Mouse (Mus musculus): ENCODE measurements around the gene Slamf7.

Slamf7 gene

DNA sequence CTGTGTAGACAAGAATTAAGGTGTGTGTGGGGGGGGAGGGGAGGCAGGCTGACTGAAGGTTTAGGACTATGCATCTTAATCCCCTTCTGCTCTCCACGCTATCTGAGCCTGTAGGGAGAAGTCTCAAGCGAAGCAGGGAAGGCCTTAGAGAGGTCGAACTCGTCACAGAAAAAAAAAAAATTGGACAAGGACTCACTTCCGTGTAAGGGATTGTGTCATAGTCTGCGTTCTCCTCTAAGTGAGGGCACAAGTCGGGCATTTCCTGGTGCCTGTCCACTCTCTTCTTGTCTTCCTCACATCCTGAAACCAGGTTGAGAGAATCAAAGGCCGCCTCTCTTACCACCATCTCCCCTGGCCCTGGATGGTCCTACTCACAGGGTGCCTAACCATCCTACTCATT lies 15.7 kb downstream of the Slamf7 start:
- in situ Hi-C loops (cut with MboI, MseI): no loop called here

DNA sequence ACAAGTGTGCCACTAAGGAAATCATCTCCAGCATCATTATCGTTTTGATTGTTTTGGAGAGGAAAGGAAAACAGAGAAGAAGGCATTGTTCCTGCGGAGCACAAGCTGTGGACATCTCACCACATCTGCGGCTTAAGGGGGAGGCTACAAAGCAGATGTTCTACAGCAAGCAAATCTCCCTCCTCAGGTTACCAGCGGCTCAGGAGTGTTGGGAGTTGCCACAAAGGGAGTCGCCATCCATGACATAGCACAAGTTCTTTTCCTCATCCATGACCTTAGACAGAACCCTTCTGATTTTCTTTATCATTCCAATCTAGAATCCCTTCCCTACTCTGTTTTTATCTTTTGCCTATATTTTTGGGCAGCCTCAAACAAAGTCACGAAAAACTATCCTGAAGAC lies 17.1 kb downstream of the Slamf7 start:
- in situ Hi-C loops (cut with MboI, MseI): no loop called here

DNA sequence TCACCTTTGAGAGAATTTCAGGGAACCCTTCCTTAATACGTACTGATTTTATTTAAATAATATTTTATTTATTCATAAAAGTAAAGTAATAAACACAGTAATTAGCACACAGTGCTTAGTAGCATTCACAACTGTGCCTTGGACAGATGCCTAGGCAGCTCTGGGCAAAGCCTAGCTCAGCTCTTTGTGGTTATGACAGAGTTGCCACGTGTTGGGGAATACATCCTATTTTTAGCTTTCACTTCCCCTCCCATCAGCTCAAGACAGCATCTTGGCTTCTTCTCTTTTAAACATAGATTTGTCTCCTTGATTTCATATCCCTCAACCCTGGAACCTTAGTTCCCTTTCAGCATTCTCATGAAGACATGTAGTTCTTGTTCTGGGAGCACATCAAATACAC lies 21.4 kb downstream of the Slamf7 start:
- in situ Hi-C loops (cut with MboI, MseI): no loop called here

DNA sequence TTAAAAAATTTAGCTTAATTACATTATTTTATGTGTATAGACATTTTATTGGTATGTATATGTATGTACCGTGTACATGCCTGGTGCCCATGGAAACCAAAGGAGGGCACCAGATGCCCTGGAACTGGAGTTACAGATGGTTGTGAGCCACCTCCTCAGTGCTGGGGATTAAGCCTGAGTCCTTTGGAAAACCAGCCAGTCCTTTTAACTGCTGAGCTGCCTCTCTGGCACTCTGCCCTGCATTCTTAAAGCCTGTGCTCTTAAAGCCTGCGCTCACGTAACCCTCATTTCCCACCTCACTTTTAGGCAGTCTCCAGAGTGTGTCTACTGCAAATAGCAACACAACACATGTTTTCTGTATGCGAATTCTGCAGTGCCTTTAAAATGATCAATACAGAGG lies 21.9 kb downstream of the Slamf7 start:
- in situ Hi-C loops (cut with MboI, MseI): no loop called here

DNA sequence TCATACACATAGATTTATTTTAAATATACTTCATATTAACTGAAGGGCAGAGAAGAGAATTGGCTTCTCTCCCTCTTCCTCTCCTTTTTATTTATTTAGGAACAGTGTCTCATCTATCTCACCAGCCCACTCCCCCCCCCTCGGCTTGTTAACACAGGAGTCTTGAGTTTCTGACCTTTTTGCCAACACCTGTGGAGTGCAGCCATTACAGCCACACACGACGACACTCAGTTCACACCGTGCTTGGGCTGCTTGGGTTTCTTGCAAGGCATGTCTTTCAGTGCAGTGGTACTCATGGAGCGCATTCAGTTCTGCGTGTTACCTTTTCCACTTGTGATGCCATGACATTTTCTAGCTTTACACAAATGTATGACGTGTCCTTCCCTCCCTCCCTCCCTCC lies 22.8 kb downstream of the Slamf7 start:
- in situ Hi-C loops (cut with MboI, MseI): no loop called here

DNA sequence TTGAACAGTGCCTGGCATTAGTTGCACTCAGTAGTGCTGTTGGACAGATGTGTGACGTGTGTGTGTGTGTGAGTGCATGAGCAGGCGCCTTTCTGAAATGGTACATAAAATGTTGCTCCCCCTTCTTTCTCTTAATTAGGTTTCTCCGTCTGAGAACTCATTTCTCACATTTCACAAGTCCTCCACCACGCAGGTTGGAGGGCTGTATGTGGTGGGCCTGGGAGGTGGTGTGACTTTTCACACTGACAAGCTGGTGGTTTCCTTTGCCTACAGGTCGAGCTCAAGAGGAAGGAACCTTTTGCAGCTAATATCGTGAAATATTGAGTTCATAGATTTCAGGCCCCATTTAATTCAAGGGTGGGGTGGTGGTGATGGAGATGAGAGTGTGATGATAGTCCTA lies 23.7 kb downstream of the Slamf7 start:
- in situ Hi-C loops (cut with MboI, MseI): no loop called here

DNA sequence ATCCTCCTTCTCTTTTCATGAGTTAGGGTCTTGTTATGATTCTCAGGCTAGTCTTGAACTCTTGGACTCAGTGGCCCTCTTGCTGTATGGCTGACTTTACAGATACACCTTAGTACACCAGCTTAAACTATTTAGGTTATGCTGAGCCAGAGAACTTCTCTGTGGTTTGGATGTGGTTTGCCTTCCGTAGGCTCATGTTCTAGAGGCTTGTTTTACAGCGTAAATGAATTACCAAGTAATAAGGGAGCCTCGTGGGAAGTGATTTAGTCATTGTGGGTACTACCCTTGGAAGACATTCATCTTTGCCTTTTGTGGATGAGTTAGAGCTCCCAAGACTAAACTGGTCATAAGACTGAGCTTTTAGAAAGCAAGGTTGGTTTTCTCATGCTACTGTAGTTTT lies 25.0 kb downstream of the Slamf7 start:
- in situ Hi-C loops (cut with MboI, MseI): no loop called here

DNA sequence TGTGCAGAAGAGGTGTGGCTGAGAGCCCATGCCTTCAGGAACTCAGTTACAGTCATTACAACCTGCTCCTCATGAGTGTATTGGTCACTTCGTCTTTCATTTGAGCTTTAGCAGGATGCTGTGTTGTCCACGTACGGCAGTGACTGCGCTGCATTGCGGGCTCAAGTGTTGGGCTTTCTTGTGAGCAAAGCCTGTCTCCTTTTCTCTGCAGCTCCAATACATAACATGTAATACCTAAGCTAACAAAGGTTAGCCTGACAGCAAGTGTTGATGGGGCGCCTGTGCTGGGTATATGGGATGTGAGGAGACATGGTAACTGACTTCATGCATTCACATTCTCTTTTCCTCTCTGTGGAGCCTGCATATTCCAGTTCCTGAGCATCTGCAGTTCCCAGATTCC lies 32.7 kb downstream of the Slamf7 start:
- in situ Hi-C loops (cut with MboI, MseI): no loop called here

DNA sequence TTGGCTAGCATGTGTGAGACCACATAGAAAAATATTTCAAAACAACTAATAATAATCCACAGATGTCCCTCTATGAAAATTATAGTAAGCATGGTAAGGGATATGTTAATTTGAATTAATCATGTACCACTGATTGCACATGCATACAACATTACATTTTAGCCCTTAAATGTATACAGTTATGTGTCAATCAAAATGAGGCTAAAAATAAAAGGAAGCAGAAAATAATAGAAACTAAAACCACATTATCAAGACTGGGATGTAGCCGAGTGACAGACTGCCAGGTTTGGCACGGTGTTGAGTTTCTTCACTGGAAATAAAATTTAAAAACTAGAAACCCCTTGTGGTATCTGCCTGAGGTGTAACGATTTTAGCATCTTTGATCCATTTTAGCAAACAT lies 33.2 kb downstream of the Slamf7 start:
- in situ Hi-C loops (cut with MboI, MseI): loop anchor here in 1 of 2 experiments (5.0 kb wide), 1 partner anchor 73 kb away; no protein-coding TSS in a partner anchor

DNA sequence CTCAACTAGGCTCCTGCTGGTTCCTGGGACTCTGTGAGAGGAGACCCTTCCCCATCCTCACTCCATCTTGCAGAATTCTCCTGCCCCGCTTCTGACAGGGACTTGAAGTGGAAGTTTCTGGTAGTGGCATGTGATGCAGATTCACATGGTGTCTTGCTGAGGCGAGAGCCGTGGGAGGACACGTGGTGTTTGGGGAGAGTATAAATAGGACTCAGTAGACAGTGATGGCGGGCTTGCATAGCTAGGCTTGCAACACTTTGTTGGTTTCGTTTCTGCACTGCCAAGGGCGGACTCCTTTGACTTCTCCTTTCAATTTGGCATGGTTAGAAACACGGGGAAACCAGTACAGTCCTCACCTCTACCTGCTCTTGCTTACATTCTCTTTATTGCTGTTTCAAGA lies 33.8 kb downstream of the Slamf7 start:
- in situ Hi-C loops (cut with MboI, MseI): loop anchor here in 1 of 2 experiments (5.0 kb wide), 1 partner anchor 73 kb away; no protein-coding TSS in a partner anchor

DNA sequence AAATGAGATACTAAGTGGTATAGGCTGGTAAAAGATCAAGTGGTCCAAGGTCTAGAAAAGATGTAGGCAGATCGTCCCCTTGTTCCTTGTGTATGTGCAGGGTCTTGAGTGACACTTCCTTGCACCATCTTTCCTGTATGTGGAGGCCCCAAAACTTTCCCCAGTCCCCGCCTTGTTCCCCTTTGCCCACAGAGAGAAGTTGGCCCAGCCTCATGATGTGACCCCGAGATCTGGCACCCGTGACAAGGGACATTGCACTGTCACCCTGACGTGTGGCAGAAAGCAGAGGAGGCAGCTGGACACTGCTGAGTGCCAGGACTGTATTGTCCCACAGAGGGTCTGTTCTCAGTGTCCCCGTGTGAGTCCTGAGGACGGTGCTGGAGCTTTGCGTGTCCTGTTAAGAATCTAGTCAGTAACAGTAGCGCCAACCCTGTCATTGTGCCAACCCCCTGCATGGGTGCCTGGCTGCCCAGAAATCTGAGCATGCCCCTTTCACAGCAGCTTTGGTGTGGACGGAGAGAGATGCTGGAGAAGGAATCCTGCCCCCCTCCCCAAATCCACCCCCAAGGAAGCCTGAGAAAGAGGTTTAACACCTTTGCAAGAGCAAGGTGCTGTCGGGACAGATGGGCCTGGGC lies 35.8 kb downstream of the Slamf7 start:
- in situ Hi-C loops (cut with MboI, MseI): loop anchor here in 1 of 2 experiments (5.0 kb wide), 1 partner anchor 75 kb away; no protein-coding TSS in a partner anchor

DNA sequence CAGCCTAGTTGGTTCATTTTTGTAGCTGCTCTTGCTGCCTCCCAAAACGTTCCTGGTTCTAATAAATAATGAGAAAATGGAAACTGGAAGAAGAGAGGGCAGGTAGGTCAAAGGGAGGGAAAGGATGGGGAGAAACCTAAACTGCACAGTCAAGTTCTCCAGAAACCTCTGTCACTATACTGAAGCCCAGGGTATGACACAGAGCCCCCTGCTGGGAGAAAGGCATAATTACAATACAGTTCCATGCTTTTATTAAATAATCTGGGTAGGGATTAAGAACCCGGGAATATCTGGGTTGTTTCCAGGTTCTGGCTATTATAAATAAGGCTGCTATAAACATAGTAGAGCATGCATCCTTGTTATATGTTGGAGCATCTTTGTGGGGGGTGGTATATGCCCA lies 38.9 kb downstream of the Slamf7 start:
- in situ Hi-C loops (cut with MboI, MseI): loop anchor here in 1 of 2 experiments (5.0 kb wide), 1 partner anchor 83 kb away; no protein-coding TSS in a partner anchor

DNA sequence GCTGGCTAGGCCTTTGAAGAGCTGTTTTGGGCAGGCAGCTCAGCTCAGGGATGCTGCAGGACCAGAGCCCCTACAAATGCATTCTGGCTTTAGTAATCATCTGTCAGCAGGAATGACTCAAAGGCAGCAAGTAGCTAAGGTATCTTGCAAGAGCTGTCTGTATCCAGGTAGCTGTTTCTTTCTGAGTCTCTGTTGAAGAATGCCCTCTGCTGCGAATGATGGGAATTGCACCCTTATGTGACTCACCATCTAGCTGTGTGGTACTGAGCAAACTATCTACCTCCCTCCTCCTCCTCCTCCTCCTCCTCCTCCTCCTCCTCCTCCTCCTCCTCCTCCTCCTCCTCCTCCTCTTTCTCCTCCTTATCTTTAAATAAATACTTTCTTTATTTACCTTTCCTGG lies 42.1 kb downstream of the Slamf7 start:
- in situ Hi-C loops (cut with MboI, MseI): loop anchor here in 1 of 2 experiments (5.0 kb wide), 1 partner anchor 87 kb away; no protein-coding TSS in a partner anchor

DNA sequence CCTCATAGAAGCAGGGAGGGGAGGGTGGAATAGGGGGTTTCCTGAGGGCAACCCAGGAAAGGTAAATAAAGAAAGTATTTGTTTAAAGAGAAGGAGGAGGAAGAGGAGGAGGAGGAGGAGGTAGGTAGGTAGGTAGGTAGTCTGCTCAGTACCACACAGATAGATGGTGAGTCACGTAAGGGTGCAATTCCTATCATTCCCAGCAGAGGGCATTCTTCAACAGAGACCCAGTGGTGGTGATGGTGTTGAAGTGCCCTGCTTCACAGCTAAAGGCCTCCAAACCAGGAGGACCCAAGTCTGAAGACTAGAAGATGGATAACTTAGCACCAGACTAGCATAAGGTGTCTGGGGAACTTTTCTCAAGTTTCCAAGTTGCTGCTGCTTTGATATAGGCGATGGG lies 42.8 kb downstream of the Slamf7 start:
- in situ Hi-C loops (cut with MboI, MseI): loop anchor here in 1 of 2 experiments (5.0 kb wide), 1 partner anchor 87 kb away; no protein-coding TSS in a partner anchor

DNA sequence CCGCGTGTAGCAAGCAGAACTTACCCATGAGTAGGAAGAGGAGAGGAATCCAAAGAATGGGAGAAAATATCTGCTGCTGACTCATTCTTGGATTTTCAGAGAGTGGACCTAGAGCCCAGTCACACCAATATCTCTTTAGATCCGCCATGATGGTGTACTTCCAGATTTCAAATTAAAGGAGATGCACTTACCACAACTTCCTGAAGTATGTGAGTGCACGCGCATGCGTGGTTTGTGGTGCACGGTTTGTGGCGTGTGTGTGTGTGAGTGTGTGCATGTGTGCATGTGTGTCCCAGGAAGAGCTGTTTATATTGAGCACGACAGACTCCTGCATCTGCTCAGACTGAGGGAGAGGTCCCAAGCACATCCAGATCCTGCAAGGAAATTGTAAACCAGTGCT lies 45.7 kb downstream of the Slamf7 start, which contains the start of gene Ly9:
TSS of gene Ly9 (minus strand) at position 235 of the 400 bp plus-strand sequence.
- in situ Hi-C loops (cut with MboI, MseI): no loop called here

DNA sequence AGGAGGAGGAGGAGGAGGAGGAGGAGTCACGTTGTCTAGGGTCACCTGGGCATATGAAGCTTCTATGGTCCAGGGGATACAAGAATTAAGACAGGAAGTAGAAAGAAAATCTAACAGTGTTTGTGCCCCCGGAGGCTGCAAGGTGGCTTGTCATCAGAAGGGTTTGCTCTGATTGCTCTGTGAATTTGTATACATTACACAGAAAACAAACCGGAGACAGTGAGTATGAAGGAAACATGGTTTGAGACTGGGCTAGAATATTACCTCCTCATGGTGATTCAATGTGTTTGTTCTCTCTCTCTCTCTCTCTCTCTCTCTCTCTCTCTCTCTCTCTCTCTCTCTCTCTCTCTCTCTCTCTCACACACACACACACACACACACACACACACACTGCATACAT lies 46.2 kb downstream of the Slamf7 start:
- in situ Hi-C loops (cut with MboI, MseI): no loop called here

DNA sequence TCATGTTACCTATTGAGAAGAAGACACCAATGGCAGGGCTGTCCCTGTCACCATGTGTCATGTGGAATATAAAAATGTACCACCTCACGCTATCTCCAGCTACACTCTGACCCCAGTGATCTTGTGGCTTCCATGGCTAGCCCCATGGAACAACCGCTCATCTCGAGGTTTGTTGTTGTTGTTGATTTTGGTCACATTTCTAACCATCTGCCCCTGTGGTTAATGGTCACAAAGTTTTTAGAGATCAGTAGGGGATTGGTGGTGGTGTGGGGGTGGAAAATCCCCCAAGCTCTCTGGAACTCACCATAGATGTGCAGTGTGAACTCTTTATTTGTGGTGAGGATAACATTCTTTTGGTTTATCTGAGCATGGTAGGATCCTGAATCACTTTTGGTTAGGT lies 48.1 kb downstream of the Slamf7 start:
- in situ Hi-C loops (cut with MboI, MseI): no loop called here

DNA sequence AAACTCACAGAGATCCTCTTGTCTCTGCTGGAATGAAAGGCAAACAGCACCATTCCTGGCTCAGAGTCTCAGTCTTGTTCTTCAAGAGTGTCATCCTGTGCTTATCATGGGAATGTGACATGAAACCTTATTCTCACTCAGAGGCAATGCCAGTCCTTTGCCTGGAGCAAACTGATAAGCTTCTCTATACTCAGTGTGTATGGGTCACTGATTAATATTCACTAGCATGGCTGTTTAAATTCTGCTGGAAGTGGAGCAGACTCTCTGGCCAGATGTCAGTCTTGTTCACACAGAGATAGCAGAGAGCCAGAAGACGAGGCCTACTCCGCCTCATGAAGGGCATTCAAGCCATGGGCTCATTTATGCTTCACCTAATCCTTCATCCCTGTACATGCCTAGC lies 68.3 kb downstream of the Slamf7 start:
- in situ Hi-C loops (cut with MboI, MseI): no loop called here

Data from T-helper 17 cell (primary cell).